Mouse (Mus musculus) cortical plate, adult 2 months (tissue): ENCODE results near the gene Tnnc2. TPM values are rescaled to one million over a fixed set of nuclear protein-coding genes. Genes with fewer than 3 reads are reported as not detected.
"Not testable (repeated sequence)": the region's sequence is repeated elsewhere in the genome, so short reads cannot be mapped to it uniquely, and the experiment has no call there.

Experiments used
- H3K27ac ChIP-seq: fragments of 200-500 bp; 2 replicates; pipeline ENCODE4 v1.5.1; 2012; ENCODE audit warnings: low read length, control low read depth, inconsistent platforms; ENCODE audit not compliant: insufficient read depth
- H3K4me1 ChIP-seq: fragments of 200-500 bp; 2 replicates; pipeline ENCODE4 v1.6.1; 2011; ENCODE audit warnings: low read length; ENCODE audit not compliant: control insufficient read depth, insufficient read depth
- H3K4me3 ChIP-seq: fragments of 200-500 bp; 2 replicates; pipeline ENCODE4 v1.5.1; 2011; ENCODE audit warnings: mild to moderate bottlenecking, low read length, control low read depth; ENCODE audit not compliant: insufficient read depth
- CTCF ChIP-seq: fragments of 200-500 bp; IDR thresholded peaks from 2 replicates; pipeline ENCODE4 v1.5.1; 2011; ENCODE audit warnings: mild to moderate bottlenecking, control low read depth, low read length; ENCODE audit not compliant: insufficient read depth; ENCODE audit errors: extremely low read depth
- POLR2A ChIP-seq: fragments of 200-500 bp; IDR thresholded peaks from 2 replicates; pipeline ENCODE4 v1.6.1; 2011; ENCODE audit warnings: mild to moderate bottlenecking, low read length, control low read depth; ENCODE audit not compliant: insufficient read depth; ENCODE audit errors: extremely low read depth
- polyA plus RNA-seq: library from polyadenylated mRNA; depleted of rRNA; stranded (reverse); fragments of >200 nt; gene quantifications from 2 replicates; pipeline ENCODE4 v1.2.3, GENCODE M21; 2012

Tnnc2 gene
- polyA plus RNA-seq, 1 experiment: 1.6 TPM

GRCm38 (mm10) chr2:164800252-164801004 lies 20.7 kb upstream of the Tnnc2 start:
- Histone ChIP-seq H3K4me1 (peaks cover 3% of the 10 kb centered on the region; the same call in 1 of the 2 replicates), H3K27ac (no peak overlapping the region), H3K4me3 (no peak overlapping the region)
- TF ChIP-seq CTCF: no peak
- TF ChIP-seq POLR2A: no peak

GRCm38 (mm10) chr2:164798554-164798953 lies 18.8 kb upstream of the Tnnc2 start:
- not testable (repeated sequence) for H3K27ac ChIP-seq, H3K4me3 ChIP-seq, H3K4me1 ChIP-seq

GRCm38 (mm10) chr2:164795868-164796267 lies 16.1 kb upstream of the Tnnc2 start:
- Histone ChIP-seq H3K27ac (no peak overlapping the region), H3K4me3 (no peak overlapping the region), H3K4me1 (no peaks in the 10 kb centered on the region)
- no peak for TF ChIP-seq POLR2A
- no peak for TF ChIP-seq CTCF

GRCm38 (mm10) chr2:164794293-164794692 lies 14.5 kb upstream of the Tnnc2 start:
- TF ChIP-seq CTCF: peak; percentile 88
- TF ChIP-seq POLR2A: no peak
- no peak overlapping the region for H3K27ac ChIP-seq
- no peaks in the 10 kb centered on the region for H3K4me1 ChIP-seq
- H3K4me3 ChIP-seq: no peak overlapping the region

GRCm38 (mm10) chr2:164793772-164794171 lies 14.0 kb upstream of the Tnnc2 start:
- Histone ChIP-seq H3K27ac (no peak overlapping the region), H3K4me1 (no peaks in the 10 kb centered on the region), H3K4me3 (no peak overlapping the region)
- no peak for TF ChIP-seq POLR2A
- 0 out of 2 replicates have a peak, but pooled peaks have one; percentile 8 for TF ChIP-seq CTCF

- Histone ChIP-seq H3K4me3 (no peak overlapping the region), H3K4me1 (no peaks in the 10 kb centered on the region), H3K27ac (no peak overlapping the region)
- peak; percentile 58 for TF ChIP-seq CTCF
- no peak for TF ChIP-seq POLR2A
Measured at GRCm38 (mm10) chr2:164793236-164793635, 13.5 kb upstream of the Tnnc2 start.

GRCm38 (mm10) chr2:164792400-164793190 lies 12.8 kb upstream of the Tnnc2 start:
- no peak overlapping the region for H3K4me3 ChIP-seq
- TF ChIP-seq CTCF (no peak), POLR2A (no peak)
- no peak overlapping the region for H3K27ac ChIP-seq
- no peaks in the 10 kb centered on the region for H3K4me1 ChIP-seq

GRCm38 (mm10) chr2:164791841-164792261 lies 12.1 kb upstream of the Tnnc2 start:
- H3K4me1 ChIP-seq: no peaks in the 10 kb centered on the region
- H3K4me3 ChIP-seq: no peak overlapping the region
- no peak overlapping the region for H3K27ac ChIP-seq
- no peak for TF ChIP-seq CTCF
- TF ChIP-seq POLR2A: no peak

GRCm38 (mm10) chr2:164790451-164790850 lies 10.7 kb upstream of the Tnnc2 start:
- H3K27ac ChIP-seq: no peak overlapping the region
- TF ChIP-seq POLR2A: no peak
- no peak for TF ChIP-seq CTCF
- H3K4me3 ChIP-seq: no peak overlapping the region
- H3K4me1 ChIP-seq: no peaks in the 10 kb centered on the region

GRCm38 (mm10) chr2:164788411-164788810 lies 8.6 kb upstream of the Tnnc2 start:
- no peak overlapping the region; the same call in 1 of the 2 replicates for H3K4me3 ChIP-seq
- TF ChIP-seq CTCF (no peak), POLR2A (no peak)

More at GRCm38 (mm10) chr2:164788411-164788810, 8.6 kb upstream of the Tnnc2 start:
- H3K27ac ChIP-seq: no peak overlapping the region
- H3K4me1 ChIP-seq: no peaks in the 10 kb centered on the region
